21 mouse cellular contexts compared by ENCODE assay signal in genomic region chr10:109160730-109161129, GRCm38 (mm10).
A peak's percentile ranks its signal among the peaks of the same experiment; 100 is the strongest.
DNase-seq lines count a peak whose midpoint lies in the region; TF ChIP-seq lines count a peak whose summit lies in the region.
"Had no signal": no experiment of that assay in that cellular context is flagged by ENCODE, and none has a peak within 500 bp of the region (broad histone marks: within the 10 kb centered on the region; RNA-seq: fewer than 3 reads in every experiment).

No protein-coding gene starts in this region.

- DNase-seq in CH12.LX (ENCODE audit: extremely low read depth) (no peak), ES-E14 (ENCODE audit: low read depth, low spot score) (no peak), MEL (ENCODE audit: low read depth, low spot score) (no peak)
- DNase-seq in right cerebral cortex, adult 2 months (ENCODE audit: low spot score in 2 of 2): no peak
- DNase-seq in adrenal gland, adult 18-20 months (ENCODE audit: low spot score in 2 of 2): no peak
- no peak for DNase-seq in kidney, adult 8-10 months
- DNase-seq: adrenal gland, adult 2 months; adrenal gland, adult 8-10 months; adrenal gland, postnatal 10 days; adrenal gland, postnatal 14 days; adrenal gland, postnatal 25 days; adrenal gland, postnatal 36 days; B cell, adult 2 months; cerebellum, adult 11 months; cerebellum, adult 11-12 months; cerebellum, adult 18-20 months; cerebellum, adult 2 months; cerebellum, adult 8-10 months; cerebellum, adult 9-10 months; cerebellum, adult 9-11 months had no signal

- TF ChIP-seq RAD21 in CH12.LX (IDR thresholded peaks at IDR 0.05; ENCODE audit: low read depth, low read length) (no peak), MEL (IDR thresholded peaks at IDR 0.05; ENCODE audit: low read depth, low read length) (no peak)

- no peak for TF ChIP-seq EP300 in CH12.LX (IDR thresholded peaks at IDR 0.05; ENCODE audit: low read length)
- no peak for TF ChIP-seq EP300 in MEL (IDR thresholded peaks at IDR 0.05; ENCODE audit: low read depth in 1 of 2, low read length in 2 of 2)

- TF ChIP-seq CTCF in CH12.LX (conservative IDR thresholded peaks at IDR 0.05 in 1 of 2, IDR thresholded peaks at IDR 0.05 in 1 of 2; ENCODE audit: low read depth in 2 of 2, low read length in 2 of 2) (no peak), MEL (IDR thresholded peaks at IDR 0.05 in 2 of 3, conservative IDR thresholded peaks at IDR 0.05 in 1 of 3; ENCODE audit: control insufficient read depth in 1 of 3, insufficient read depth in 1 of 3, low read depth in 2 of 3, low read length in 3 of 3, poor library complexity in 1 of 3, severe bottlenecking in 1 of 3) (no peak)

- H3K27me3 ChIP-seq in CH12.LX (replicated peaks) (no peaks in the 10 kb centered on the region), MEL (ENCODE audit: control insufficient read depth in 1 of 2, insufficient read depth in 2 of 2, low read length in 2 of 2) (peaks cover 0 to 2% of the 10 kb centered on the region in 2 experiments; a peak in 2 of 4 replicates)

- H3K4me1 ChIP-seq in CH12.LX (ENCODE audit: control insufficient read depth in 1 of 2, insufficient read depth in 2 of 2) (no peaks in the 10 kb centered on the region), ES-E14 (ENCODE audit: control insufficient read depth in 2 of 2, insufficient read depth in 2 of 2, low read length in 2 of 2, poor library complexity in 1 of 2) (no peaks in the 10 kb centered on the region), MEL (ENCODE audit: control insufficient read depth in 1 of 2, insufficient read depth in 2 of 2, low read length in 2 of 2) (no peaks in the 10 kb centered on the region)

- in situ Hi-C loops in CH12.LX (cut with MboI; ENCODE audit: low pct_ligation_motif_present, low pct_unique_long_range_greater_than_20kb, low sequenced_read_pairs): no loop called here
- in situ Hi-C loops in ES-E14 (cut with MboI; ENCODE audit: low sequenced_read_pairs in 2 of 2, unreplicated experiment in 2 of 2): no loop called here

- H3K9me3 ChIP-seq in CH12.LX (replicated peaks; ENCODE audit: low read length) (no peaks in the 10 kb centered on the region), ES-E14 (ENCODE audit: control insufficient read depth, insufficient read depth, low read depth, low read length) (no peaks in the 10 kb centered on the region), MEL (replicated peaks; ENCODE audit: insufficient read depth, low read length) (no peaks in the 10 kb centered on the region)
- H3K9me3 ChIP-seq: G1E had no signal

- H3K36me3 ChIP-seq in CH12.LX (replicated peaks in 1 of 2; ENCODE audit: control insufficient read depth in 1 of 2, insufficient read depth in 1 of 2, low read length in 1 of 2) (no peaks in the 10 kb centered on the region), ES-E14 (ENCODE audit: control insufficient read depth, insufficient read depth, low read length, poor library complexity, severe bottlenecking) (no peaks in the 10 kb centered on the region), MEL (ENCODE audit: control insufficient read depth in 1 of 2, insufficient read depth in 2 of 2, low read length in 2 of 2) (no peaks in the 10 kb centered on the region)
- H3K36me3 ChIP-seq: G1E had no signal

- TF ChIP-seq POLR2A in CH12.LX (IDR thresholded peaks at IDR 0.05; ENCODE audit: low read depth, low read length): no peak
- TF ChIP-seq POLR2A in MEL (IDR thresholded peaks at IDR 0.05; ENCODE audit: control insufficient read depth in 1 of 2, insufficient read depth in 1 of 2, low read depth in 1 of 2, low read length in 2 of 2, poor library complexity in 1 of 2): no peak

- H3K27ac ChIP-seq in CH12.LX (ENCODE audit: insufficient read depth, low read depth): no peak overlapping the region
- H3K27ac ChIP-seq in ES-E14 (ENCODE audit: insufficient read depth, low read depth, low read length, poor library complexity, severe bottlenecking): no peak overlapping the region
- H3K27ac ChIP-seq in MEL (ENCODE audit: control insufficient read depth, low read depth, low read length): no peak overlapping the region

- no peak overlapping the region for H3K4me2 ChIP-seq in CH12.LX (ENCODE audit: insufficient read depth, low read depth, poor library complexity, severe bottlenecking)

- H3K9ac ChIP-seq in CH12.LX (ENCODE audit: insufficient read depth, low read depth) (no peak overlapping the region), ES-E14 (ENCODE audit: insufficient read depth, low read depth, low read length, poor library complexity, severe bottlenecking) (no peak overlapping the region), MEL (ENCODE audit: control insufficient read depth, low read depth, low read length, poor library complexity, severe bottlenecking) (no peak overlapping the region)

- dilution Hi-C loops in CH12.LX (cut with MboI; ENCODE audit: extremely low pct_ligation_motif_present, extremely low pct_unique_long_range_greater_than_20kb, low sequenced_read_pairs): no loop called here

- H3K79me2 ChIP-seq in CH12.LX (replicated peaks; ENCODE audit: control insufficient read depth, extremely low read depth, insufficient read depth, poor library complexity, severe bottlenecking): no peaks in the 10 kb centered on the region
- H3K79me2 ChIP-seq in MEL (ENCODE audit: control insufficient read depth, insufficient read depth, low read length, poor library complexity): no peaks in the 10 kb centered on the region

- H3K4me3 ChIP-seq in CH12.LX (replicated peaks in 1 of 3; ENCODE audit: low read depth in 2 of 3, low read length in 2 of 3, poor library complexity in 1 of 3) (no peak overlapping the region), ES-E14 (ENCODE audit: insufficient read depth in 1 of 2, low read depth in 1 of 2, low read length in 2 of 2, poor library complexity in 1 of 2, severe bottlenecking in 1 of 2) (no peak overlapping the region), MEL (ENCODE audit: control insufficient read depth in 1 of 2, insufficient read depth in 1 of 2, low read depth in 2 of 2, low read length in 2 of 2) (no peak overlapping the region)

TF ChIP-seq in CH12.LX, 34 proteins besides CTCF, POLR2A, EP300 and RAD21:
- TF ChIP-seq JUN (IDR thresholded peaks at IDR 0.05; ENCODE audit: insufficient read depth, low read depth, low read length) (no peak), MAFK (IDR thresholded peaks at IDR 0.05; ENCODE audit: insufficient replicate concordance, low read length) (peak; percentile 96)

TF ChIP-seq in ES-E14, 5 proteins besides CTCF, POLR2A, EP300 and RAD21:
- TF ChIP-seq CHD2 (IDR thresholded peaks at IDR 0.05; ENCODE audit: low read depth, low read length) (no peak), ZC3H11A (IDR thresholded peaks at IDR 0.05; ENCODE audit: borderline replicate concordance, low read depth, low read length) (no peak), HCFC1 (IDR thresholded peaks at IDR 0.05; ENCODE audit: borderline replicate concordance, insufficient read depth, low read length) (no peak), MAFK (IDR thresholded peaks at IDR 0.05; ENCODE audit: insufficient read depth, low read depth, low read length) (peak; percentile 96)
TF ChIP-seq in ES-E14: peak in this region for 1.

TF ChIP-seq in MEL, 35 proteins besides CTCF, POLR2A, EP300 and RAD21:
- no peak for TF ChIP-seq MYB (IDR thresholded peaks at IDR 0.05; ENCODE audit: low read depth, low read length)
- peak; percentile 87 for TF ChIP-seq MAFK (IDR thresholded peaks at IDR 0.05; ENCODE audit: borderline replicate concordance, low read depth, low read length)

Comparison
In these comparisons a context has a peak if more than half of its experiments do, and no peak if none do; other contexts are left out.
1. Of the 35 proteins assayed by ChIP-seq in both MEL and CH12.LX: peak only in MEL: none; only in CH12.LX: none; in both: MAFK; in neither: 34.